Mouse (Mus musculus) hindbrain, embryonic 16.5 days (tissue): ENCODE measurements at regions not wholly inside any gene's neighbourhood (a gene's known extent, or its start where the extent isn't known, plus 50 kb on each side); places are given as distances from the start of the nearest gene placed in this dataset.
A peak's percentile ranks its signal among the peaks of the same experiment; 100 is the strongest.

ENCODE experiments used
- ATAC-seq: fragments of 200-750 bp; cut with Nextera tagmentation; 2 replicates; pipeline ENCODE4 v1.8.0; 2017; ENCODE audit warnings: moderate TSS enrichment, moderate library complexity
- H3K27ac ChIP-seq: fragments of 300-500 bp; sonication (generic); 2 replicates; pipeline ENCODE4 v1.5.1; 2014; ENCODE audit warnings: low read depth, mild to moderate bottlenecking, control low read depth, low read length, moderate library complexity
- H3K27me3 ChIP-seq: fragments of 300-500 bp; sonication (generic); replicated peaks from 2 replicates; pipeline ENCODE4 v1.6.1; 2014; ENCODE audit warnings: low read length; ENCODE audit not compliant: control insufficient read depth, insufficient read depth
- H3K36me3 ChIP-seq: fragments of 300-500 bp; sonication (generic); 2 replicates; pipeline ENCODE4 v1.6.1; 2014; ENCODE audit warnings: mild to moderate bottlenecking, low read length, moderate library complexity, mixed read lengths; ENCODE audit not compliant: control insufficient read depth, insufficient read depth
- H3K4me1 ChIP-seq: fragments of 300-500 bp; sonication (generic); 2 replicates; pipeline ENCODE4 v1.6.1; 2014; ENCODE audit warnings: low read depth, low read length; ENCODE audit not compliant: control insufficient read depth, insufficient read depth
- H3K4me2 ChIP-seq: fragments of 300-500 bp; sonication (generic); 2 replicates; pipeline ENCODE4 v1.6.1; 2014; ENCODE audit warnings: mild to moderate bottlenecking, low read length, control low read depth, moderate library complexity
- H3K4me3 ChIP-seq: fragments of 300-500 bp; sonication (generic); 2 replicates; pipeline ENCODE4 v1.5.1; 2014; ENCODE audit warnings: mild to moderate bottlenecking, low read length, control low read depth, moderate library complexity
- H3K9ac ChIP-seq: fragments of 300-500 bp; sonication (generic); 2 replicates; pipeline ENCODE4 v1.6.1; 2014; ENCODE audit warnings: low read depth, mild to moderate bottlenecking, control low read depth, low read length, moderate library complexity
- H3K9me3 ChIP-seq: fragments of 300-500 bp; sonication (generic); 2 replicates; pipeline ENCODE4 v1.6.1; 2014; ENCODE audit warnings: mild to moderate bottlenecking, low read length, moderate library complexity; ENCODE audit not compliant: control insufficient read depth
- WGBS: fragments of 180-500 bp; shearing (Covaris S2); extraction: QIAGEN DNeasy Blood & Tissue Kit; methylation state at CpG from one replicate; pipeline ENCODE4 v1.1.7; 2014; 5-methylcytosine and 5-hydroxymethylcytosine counted together

- no peak for ATAC-seq
- no peak overlapping the region for H3K4me3 ChIP-seq
- H3K9me3 ChIP-seq, result no peaks in the 10 kb centered on the region
- H3K4me2 ChIP-seq, result no peak overlapping the region
- no peaks in the 10 kb centered on the region for H3K4me1 ChIP-seq
- no peaks in the 10 kb centered on the region for H3K36me3 ChIP-seq
- WGBS, result 84% methylated on average over 1 of the region's 1 CpGs
- no peaks in the 10 kb centered on the region for H3K27me3 ChIP-seq
- H3K27ac ChIP-seq, result no peak overlapping the region
- no peak overlapping the region for H3K9ac ChIP-seq
Observed at GRCm38 (mm10) chr5:43080252-43080651, 152.7 kb upstream of the Cpeb2 start.

GRCm38 (mm10) chr5:43081561-43082534, 151.1 kb upstream of the Cpeb2 start:
- ATAC-seq, result no peak
- no peak overlapping the region for H3K9ac ChIP-seq
- no peaks in the 10 kb centered on the region for H3K4me1 ChIP-seq
- no peaks in the 10 kb centered on the region for H3K36me3 ChIP-seq
- no peaks in the 10 kb centered on the region for H3K27me3 ChIP-seq
- 69% methylated on average over 11 of the region's 11 CpGs for WGBS
- H3K4me2 ChIP-seq, result no peak overlapping the region
- H3K27ac ChIP-seq, result no peak overlapping the region
- no peak overlapping the region for H3K4me3 ChIP-seq
- no peaks in the 10 kb centered on the region for H3K9me3 ChIP-seq

- no peaks in the 10 kb centered on the region for H3K36me3 ChIP-seq
- H3K27ac ChIP-seq, result no peak overlapping the region
- H3K4me3 ChIP-seq, result no peak overlapping the region
- 87% methylated on average over 2 of the region's 2 CpGs for WGBS
- H3K9me3 ChIP-seq, result no peaks in the 10 kb centered on the region
- peaks cover 13% of the 10 kb centered on the region for H3K4me1 ChIP-seq
- H3K27me3 ChIP-seq, result no peaks in the 10 kb centered on the region
- H3K9ac ChIP-seq, result no peak overlapping the region
- no peak overlapping the region for H3K4me2 ChIP-seq
- ATAC-seq, result no peak
Observed at GRCm38 (mm10) chr5:43087077-43087476, 145.9 kb upstream of the Cpeb2 start.

- Histone ChIP-seq H3K27me3 (no peaks in the 10 kb centered on the region), H3K9me3 (no peaks in the 10 kb centered on the region), H3K36me3 (no peaks in the 10 kb centered on the region), H3K27ac (peak overlapping the region; percentile 44), H3K4me1 (peaks cover 13% of the 10 kb centered on the region), H3K4me2 (no peak overlapping the region), H3K4me3 (no peak overlapping the region), H3K9ac (peak overlapping the region; percentile 27; the same call in 1 of the 2 replicates)
- WGBS, result 53% methylated on average over 8 of the region's 8 CpGs
- ATAC-seq, result peak; percentile 62
Observed at GRCm38 (mm10) chr5:43087907-43088387, 145.0 kb upstream of the Cpeb2 start.

- ATAC-seq, result peak; percentile 61
- Histone ChIP-seq H3K27me3 (no peaks in the 10 kb centered on the region), H3K4me3 (no peak overlapping the region), H3K4me2 (no peak overlapping the region), H3K4me1 (peaks cover 13% of the 10 kb centered on the region), H3K36me3 (no peaks in the 10 kb centered on the region), H3K9ac (no peak overlapping the region), H3K27ac (peak overlapping the region; percentile 51), H3K9me3 (no peaks in the 10 kb centered on the region)
- 50% methylated on average over 12 of the region's 12 CpGs for WGBS
Observed at GRCm38 (mm10) chr5:43088650-43089397, 144.1 kb upstream of the Cpeb2 start.

- 67% methylated on average over 2 of the region's 2 CpGs for WGBS
- no peak overlapping the region for H3K4me2 ChIP-seq
- no peak overlapping the region for H3K9ac ChIP-seq
- H3K9me3 ChIP-seq, result no peaks in the 10 kb centered on the region
- no peak for ATAC-seq
- no peaks in the 10 kb centered on the region for H3K36me3 ChIP-seq
- no peak overlapping the region for H3K4me3 ChIP-seq
- H3K4me1 ChIP-seq, result peaks cover 16% of the 10 kb centered on the region
- no peaks in the 10 kb centered on the region for H3K27me3 ChIP-seq
- no peak overlapping the region for H3K27ac ChIP-seq
Observed at GRCm38 (mm10) chr5:43089475-43089874, 143.5 kb upstream of the Cpeb2 start.

- no peak overlapping the region for H3K4me2 ChIP-seq
- no peak overlapping the region for H3K9ac ChIP-seq
- H3K36me3 ChIP-seq, result no peaks in the 10 kb centered on the region
- no peak overlapping the region for H3K27ac ChIP-seq
- ATAC-seq, result no peak
- WGBS, result 77% methylated on average over 1 of the region's 1 CpGs
- H3K9me3 ChIP-seq, result no peaks in the 10 kb centered on the region
- no peaks in the 10 kb centered on the region for H3K27me3 ChIP-seq
- no peak overlapping the region for H3K4me3 ChIP-seq
- H3K4me1 ChIP-seq, result peaks cover 19% of the 10 kb centered on the region
Observed at GRCm38 (mm10) chr5:43089941-43090340, 143.0 kb upstream of the Cpeb2 start.

GRCm38 (mm10) chr5:43093647-43094326, 139.2 kb upstream of the Cpeb2 start:
- peak; percentile 24; the same call in 1 of the 2 replicates for ATAC-seq
- no peak overlapping the region for H3K27ac ChIP-seq

More at GRCm38 (mm10) chr5:43093647-43094326, 139.2 kb upstream of the Cpeb2 start:
- H3K36me3 ChIP-seq, result no peaks in the 10 kb centered on the region
- no peaks in the 10 kb centered on the region for H3K27me3 ChIP-seq
- H3K4me1 ChIP-seq, result peaks cover 7% of the 10 kb centered on the region
- no peak overlapping the region for H3K4me3 ChIP-seq
- no peak overlapping the region for H3K4me2 ChIP-seq
- 76% methylated on average over 5 of the region's 5 CpGs for WGBS
- H3K9ac ChIP-seq, result no peak overlapping the region
- no peaks in the 10 kb centered on the region for H3K9me3 ChIP-seq
